Mouse (Mus musculus) liver, postnatal 0 days (tissue): ENCODE data around the gene Papln. TPM values are rescaled to one million over a fixed set of nuclear protein-coding genes. Genes with fewer than 3 reads are reported as not detected.

Experiments used
- ATAC-seq: fragments of 200-750 bp; cut with Nextera tagmentation; 2 replicates; pipeline ENCODE4 v1.8.0; 2017; ENCODE audit warnings: mild to moderate bottlenecking, moderate library complexity
- DNase-seq: peaks from one replicate; pipeline ENCODE4 v3.0.0-alpha.2; 2016
- H3K27ac ChIP-seq: fragments of 300-500 bp; sonication (generic); 2 replicates; pipeline ENCODE4 v1.5.1; 2014; ENCODE audit warnings: antibody characterized with exemption, moderate library complexity, mild to moderate bottlenecking, low read depth
- H3K27me3 ChIP-seq: fragments of 300-500 bp; sonication (generic); 2 replicates; pipeline ENCODE4 v1.6.1; 2014; ENCODE audit warnings: low read length, control low read depth, mixed read lengths; ENCODE audit not compliant: insufficient read depth
- H3K36me3 ChIP-seq: fragments of 300-500 bp; sonication (generic); replicated peaks from 2 replicates; pipeline ENCODE4 v1.6.1; 2014; ENCODE audit warnings: mild to moderate bottlenecking, control low read depth, low read length, moderate library complexity, mixed read lengths; ENCODE audit not compliant: insufficient read depth
- H3K4me1 ChIP-seq: fragments of 300-500 bp; sonication (generic); 2 replicates; pipeline ENCODE4 v1.6.1; 2014; ENCODE audit warnings: antibody characterized with exemption, mild to moderate bottlenecking, control low read depth; ENCODE audit not compliant: insufficient read depth
- H3K4me2 ChIP-seq: fragments of 300-500 bp; sonication (generic); 2 replicates; pipeline ENCODE4 v1.6.1; 2014; ENCODE audit warnings: low read depth, mild to moderate bottlenecking, low read length, moderate library complexity, mixed read lengths
- H3K4me3 ChIP-seq: fragments of 300-500 bp; sonication (generic); 2 replicates; pipeline ENCODE4 v1.5.1; 2014; ENCODE audit warnings: low read depth, low read length
- H3K9ac ChIP-seq: fragments of 300-500 bp; sonication (generic); replicated peaks from 2 replicates; pipeline ENCODE4 v1.6.1; 2014; ENCODE audit warnings: mild to moderate bottlenecking, moderate library complexity
- H3K9me3 ChIP-seq: fragments of 300-500 bp; sonication (generic); 2 replicates; pipeline ENCODE4 v1.6.1; 2016; ENCODE audit warnings: mild to moderate bottlenecking, control low read depth, low read length, mixed read lengths
- CTCF ChIP-seq: sonication (generic); IDR thresholded peaks from 2 replicates; pipeline ENCODE4 v1.5.1; 2016; ENCODE audit warnings: antibody characterized with exemption, low read depth
- EP300 ChIP-seq: IDR thresholded peaks from 2 replicates; pipeline ENCODE4 v1.6.1; 2016; ENCODE audit warnings: antibody characterized with exemption, low read depth, mild to moderate bottlenecking
- WGBS: fragments of 180-500 bp; shearing (Covaris S2); extraction: QIAGEN DNeasy Blood & Tissue Kit; methylation state at CpG from one replicate; pipeline ENCODE4 v1.1.7; 2014; ENCODE audit not compliant: insufficient replicate concordance; 5-methylcytosine and 5-hydroxymethylcytosine counted together
- polyA plus RNA-seq: library from polyadenylated mRNA; unstranded; fragments of >200 nt; fragmentation: Nextera tagmentation; extraction: Ambion mirVana; gene quantifications from 2 replicates; pipeline ENCODE4 v1.2.1, GENCODE M21; 2015

Papln gene
- polyA plus RNA-seq, 1 experiment from 2014 or later = 0.15 TPM

- H3K27me3 ChIP-seq = no peaks in the 10 kb centered on the region
- no peak for DNase-seq
- 81% methylated on average over 12 of the region's 12 CpGs for WGBS
Measured at GRCm38 (mm10) chr12:83775621-83776020, 12.2 kb downstream of the Papln start.

GRCm38 (mm10) chr12:83776766-83777165, 13.3 kb downstream of the Papln start:
- Histone ChIP-seq H3K4me1 (no peaks in the 10 kb centered on the region), H3K4me2 (no peak overlapping the region), H3K9me3 (no peaks in the 10 kb centered on the region), H3K27ac (no peak overlapping the region), H3K4me3 (no peak overlapping the region), H3K36me3 (no peaks in the 10 kb centered on the region), H3K9ac (no peak overlapping the region), H3K27me3 (no peaks in the 10 kb centered on the region)
- no peak for ATAC-seq
- DNase-seq = no peak
- TF ChIP-seq CTCF (no peak), EP300 (no peak)
- 73% methylated on average over 7 of the region's 7 CpGs for WGBS

More at GRCm38 (mm10) chr12:83775621-83776020, 12.2 kb downstream of the Papln start:
- no peaks in the 10 kb centered on the region for H3K4me1 ChIP-seq
- no peak for ATAC-seq
- no peaks in the 10 kb centered on the region for H3K9me3 ChIP-seq
- H3K4me2 ChIP-seq = no peak overlapping the region
- H3K36me3 ChIP-seq = no peaks in the 10 kb centered on the region
- H3K27ac ChIP-seq = no peak overlapping the region
- TF ChIP-seq EP300 (no peak), CTCF (no peak)
- H3K9ac ChIP-seq = no peak overlapping the region
- H3K4me3 ChIP-seq = no peak overlapping the region

- ATAC-seq (no peak), DNase-seq (no peak)
- H3K36me3 ChIP-seq = no peaks in the 10 kb centered on the region
- H3K27ac ChIP-seq = no peak overlapping the region
- no peaks in the 10 kb centered on the region for H3K4me1 ChIP-seq
- no peaks in the 10 kb centered on the region for H3K9me3 ChIP-seq
- no peak overlapping the region for H3K4me2 ChIP-seq
- H3K4me3 ChIP-seq = no peak overlapping the region
- 76% methylated on average over 3 of the region's 3 CpGs for WGBS
- TF ChIP-seq EP300 = no peak
- TF ChIP-seq CTCF = no peak
- no peaks in the 10 kb centered on the region for H3K27me3 ChIP-seq
- no peak overlapping the region for H3K9ac ChIP-seq
Measured at GRCm38 (mm10) chr12:83780181-83780580, 16.7 kb downstream of the Papln start.

- H3K36me3 ChIP-seq = no peaks in the 10 kb centered on the region
- no peak overlapping the region for H3K9ac ChIP-seq
- no peaks in the 10 kb centered on the region for H3K27me3 ChIP-seq
- H3K4me2 ChIP-seq = no peak overlapping the region
- no peaks in the 10 kb centered on the region for H3K9me3 ChIP-seq
- no peak overlapping the region for H3K4me3 ChIP-seq
- H3K27ac ChIP-seq = no peak overlapping the region
- TF ChIP-seq CTCF = no peak
- no peak for TF ChIP-seq EP300
- DNase-seq = no peak
- 74% methylated on average over 7 of the region's 7 CpGs for WGBS
- no peak for ATAC-seq
- H3K4me1 ChIP-seq = no peaks in the 10 kb centered on the region
Measured at GRCm38 (mm10) chr12:83781204-83781603, 17.8 kb downstream of the Papln start.

- H3K4me3 ChIP-seq = no peak overlapping the region
- no peaks in the 10 kb centered on the region for H3K9me3 ChIP-seq
- ATAC-seq = no peak
- no peaks in the 10 kb centered on the region for H3K27me3 ChIP-seq
- DNase-seq = no peak
- H3K4me1 ChIP-seq = no peaks in the 10 kb centered on the region
- WGBS = 71% methylated on average over 23 of the region's 23 CpGs
- no peaks in the 10 kb centered on the region for H3K36me3 ChIP-seq
- no peak for TF ChIP-seq CTCF
- TF ChIP-seq EP300 = no peak
- no peak overlapping the region for H3K4me2 ChIP-seq
- H3K9ac ChIP-seq = no peak overlapping the region
- no peak overlapping the region for H3K27ac ChIP-seq
Measured at GRCm38 (mm10) chr12:83781640-83782278, 18.3 kb downstream of the Papln start.

- TF ChIP-seq EP300 (no peak), CTCF (no peak)
- no peak for ATAC-seq
- Histone ChIP-seq H3K4me1 (no peaks in the 10 kb centered on the region), H3K4me3 (no peak overlapping the region), H3K36me3 (no peaks in the 10 kb centered on the region), H3K27me3 (no peaks in the 10 kb centered on the region), H3K9ac (no peak overlapping the region), H3K9me3 (no peaks in the 10 kb centered on the region), H3K27ac (no peak overlapping the region), H3K4me2 (no peak overlapping the region)
- 81% methylated on average over 10 of the region's 10 CpGs for WGBS
- DNase-seq = no peak
Measured at GRCm38 (mm10) chr12:83782669-83783068, 19.2 kb downstream of the Papln start.
